Mouse (Mus musculus) cerebellum, adult 2 months (tissue): ENCODE data around the gene Igdcc4.

Experiments
- CTCF ChIP-seq: fragments of 200-500 bp; IDR thresholded peaks from 2 replicates; pipeline ENCODE4 v1.5.1; 2011; ENCODE audit warnings: low read depth, mild to moderate bottlenecking, control low read depth, low read length, moderate library complexity, borderline replicate concordance; ENCODE audit not compliant: insufficient read depth
- POLR2A ChIP-seq: fragments of 200-500 bp; IDR thresholded peaks from 2 replicates; pipeline ENCODE4 v1.6.1; 2011; ENCODE audit warnings: low read length, control low read depth, borderline replicate concordance; ENCODE audit not compliant: insufficient read depth

DNA sequence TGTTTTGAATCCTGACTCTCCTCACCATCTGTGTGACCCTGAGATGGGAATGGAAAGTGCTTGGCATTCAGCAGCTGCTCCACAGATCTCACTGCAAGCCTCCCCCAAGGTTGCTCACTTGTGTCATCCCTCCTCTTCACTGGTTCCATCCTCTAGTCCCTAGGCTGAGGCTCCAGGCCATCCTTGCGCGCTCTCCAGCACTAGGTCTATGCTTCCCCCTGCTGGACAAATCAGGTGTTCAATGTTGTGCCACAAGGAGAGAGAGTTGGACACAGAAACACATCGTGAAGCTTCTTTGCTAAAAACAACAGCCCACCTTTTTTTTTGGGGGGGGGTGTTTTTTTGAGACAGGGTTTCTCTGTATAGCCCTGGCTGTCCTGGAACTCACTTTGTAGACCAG is 19.6 kb downstream of the Igdcc4 start:
- TF ChIP-seq CTCF (peak; percentile 84), POLR2A (no peak)
